Mouse (Mus musculus) MEL (cell line): ENCODE measurements around the gene D10Wsu102e.

Experiments
- CHD2 ChIP-seq: IDR thresholded peaks from 2 replicates; pipeline ENCODE4 v1.6.1; 2011; ENCODE audit warnings: low read length, improper control_type of control experiment
- CTCF ChIP-seq, 3 experiments: IDR thresholded peaks in 2 of 3; conservative IDR thresholded peaks in 1 of 3; 2 replicates each; pipeline ENCODE4 v1.5.1; 2011 to 2012; ENCODE audit warnings: low read length in 3 of 3, low read depth in 2 of 3, mild to moderate bottlenecking in 2 of 3, improper control_type of control experiment in 1 of 3, inconsistent platforms in 1 of 3, mixed read lengths in 1 of 3, moderate library complexity in 1 of 3; ENCODE audit not compliant: control insufficient read depth in 1 of 3, insufficient read depth in 1 of 3, poor library complexity in 1 of 3, severe bottlenecking in 1 of 3
- EP300 ChIP-seq, 2 experiments: IDR thresholded peaks; 2 replicates each; pipeline ENCODE4 v1.6.1; 2011; ENCODE audit warnings: improper control_type of control experiment in 2 of 2, low read length in 2 of 2, low read depth in 1 of 2, mild to moderate bottlenecking in 1 of 2
- GATA1 ChIP-seq: IDR thresholded peaks from 2 replicates; pipeline ENCODE4 v1.6.1; 2011; ENCODE audit warnings: low read depth, low read length, improper control_type of control experiment
- MAFK ChIP-seq: IDR thresholded peaks from 2 replicates; pipeline ENCODE4 v1.6.1; 2011; ENCODE audit warnings: low read depth, mild to moderate bottlenecking, low read length, improper control_type of control experiment, borderline replicate concordance
- MAX ChIP-seq: IDR thresholded peaks from 2 replicates; pipeline ENCODE4 v1.6.1; 2011; ENCODE audit warnings: low read length, improper control_type of control experiment
- MAZ ChIP-seq: IDR thresholded peaks from 2 replicates; pipeline ENCODE4 v1.6.1; 2012; ENCODE audit warnings: low read depth, mild to moderate bottlenecking, inconsistent platforms, low read length, improper control_type of control experiment
- MEF2A ChIP-seq: IDR thresholded peaks from 2 replicates; pipeline ENCODE4 v1.6.1; 2014; ENCODE audit warnings: low read depth, mild to moderate bottlenecking, inconsistent platforms, low read length, improper control_type of control experiment; ENCODE audit not compliant: poor library complexity, insufficient replicate concordance, severe bottlenecking; ENCODE audit errors: extremely low read depth
- POLR2A ChIP-seq, 2 experiments: IDR thresholded peaks; 2 replicates each; pipeline ENCODE4 v1.6.1; 2011 to 2012; ENCODE audit warnings: low read length in 2 of 2, mild to moderate bottlenecking in 2 of 2, control low read depth in 1 of 2, improper control_type of control experiment in 1 of 2, low read depth in 1 of 2, moderate library complexity in 1 of 2; ENCODE audit not compliant: control insufficient read depth in 1 of 2, insufficient read depth in 1 of 2, poor library complexity in 1 of 2
- TAL1 ChIP-seq: IDR thresholded peaks from 2 replicates; pipeline ENCODE4 v1.6.1; 2012; ENCODE audit warnings: mild to moderate bottlenecking, inconsistent platforms, low read length, moderate library complexity, mixed read lengths
- UBTF ChIP-seq: IDR thresholded peaks from 2 replicates; pipeline ENCODE4 v1.6.1; 2012; ENCODE audit warnings: low read depth, mild to moderate bottlenecking, inconsistent platforms, low read length, improper control_type of control experiment, moderate library complexity, borderline replicate concordance; ENCODE audit not compliant: insufficient read depth
- USF1 ChIP-seq: IDR thresholded peaks from 2 replicates; pipeline ENCODE4 v1.6.1; 2014; ENCODE audit warnings: low read depth, mild to moderate bottlenecking, inconsistent platforms, low read length, improper control_type of control experiment, moderate library complexity
- USF2 ChIP-seq, 2 experiments: IDR thresholded peaks; 2 replicates each; pipeline ENCODE4 v1.6.1; 2011 to 2012; ENCODE audit warnings: improper control_type of control experiment in 2 of 2, low read length in 2 of 2, borderline replicate concordance in 1 of 2, inconsistent platforms in 1 of 2, low read depth in 1 of 2, mild to moderate bottlenecking in 1 of 2; ENCODE audit not compliant: insufficient read depth in 1 of 2
- ZKSCAN1 ChIP-seq: IDR thresholded peaks from 2 replicates; pipeline ENCODE4 v1.6.1; 2012; ENCODE audit warnings: low read depth, mild to moderate bottlenecking, inconsistent platforms, low read length, improper control_type of control experiment, moderate library complexity

DNA sequence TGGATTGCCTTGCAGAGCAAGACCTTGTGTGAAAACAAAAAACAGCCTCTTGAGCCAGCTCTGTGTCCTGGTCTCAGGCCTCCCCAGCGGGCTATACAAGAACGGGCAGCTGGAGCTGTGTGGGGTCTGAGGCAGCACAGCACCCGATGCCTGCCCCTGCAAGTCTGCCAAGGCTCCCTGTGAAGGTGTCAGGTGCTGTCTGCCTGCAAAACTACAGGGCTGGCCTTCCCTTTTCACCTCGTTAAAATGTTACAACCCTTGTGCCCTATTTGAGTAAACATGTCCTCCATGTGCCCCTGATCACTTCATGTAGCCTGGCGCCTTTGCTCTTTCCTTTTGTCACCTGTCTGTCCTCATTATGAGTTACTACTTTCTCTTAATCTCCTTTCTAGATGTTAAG lies 8.9 kb downstream of the D10Wsu102e start:
- no peak for TF ChIP-seq POLR2A (IDR thresholded peaks at IDR 0.05; ENCODE audit: control insufficient read depth in 1 of 2, insufficient read depth in 1 of 2, low read depth in 1 of 2, low read length in 2 of 2, poor library complexity in 1 of 2)
- TF ChIP-seq USF1 = no peak
- TF ChIP-seq CTCF (IDR thresholded peaks at IDR 0.05 in 2 of 3, conservative IDR thresholded peaks at IDR 0.05 in 1 of 3; ENCODE audit: control insufficient read depth in 1 of 3, insufficient read depth in 1 of 3, low read depth in 2 of 3, low read length in 3 of 3, poor library complexity in 1 of 3, severe bottlenecking in 1 of 3) = no peak
- TF ChIP-seq ZKSCAN1 = no peak
- no peak for TF ChIP-seq CHD2
- TF ChIP-seq MAZ = no peak
- no peak for TF ChIP-seq USF2 (IDR thresholded peaks at IDR 0.05; ENCODE audit: borderline replicate concordance in 1 of 2, insufficient read depth in 1 of 2, low read depth in 1 of 2, low read length in 2 of 2)
- no peak for TF ChIP-seq MEF2A
- no peak for TF ChIP-seq UBTF
- no peak for TF ChIP-seq TAL1
- no peak for TF ChIP-seq MAFK
- TF ChIP-seq MAX = no peak
- TF ChIP-seq EP300 (IDR thresholded peaks at IDR 0.05; ENCODE audit: low read depth in 1 of 2, low read length in 2 of 2) = no peak
- no peak for TF ChIP-seq GATA1
